Mouse (Mus musculus) small intestine, adult 2 months (tissue): ENCODE data around the gene Lexm. TPM values are rescaled to one million over a fixed set of nuclear protein-coding genes. Genes with fewer than 3 reads are reported as not detected.

Experiments
- H3K27ac ChIP-seq: fragments of 200-500 bp; 2 replicates; pipeline ENCODE4 v1.5.1; 2012; ENCODE audit warnings: low read depth, low read length, control low read depth, inconsistent platforms; ENCODE audit not compliant: insufficient read depth
- H3K27me3 ChIP-seq: fragments of 200-500 bp; 2 replicates; pipeline ENCODE4 v1.6.1; 2012; ENCODE audit warnings: mild to moderate bottlenecking, moderate library complexity, low read length, inconsistent platforms; ENCODE audit not compliant: control insufficient read depth, insufficient read depth
- H3K36me3 ChIP-seq: fragments of 200-500 bp; 2 replicates; pipeline ENCODE4 v1.6.1; 2012; ENCODE audit warnings: mild to moderate bottlenecking, low read length, control low read depth, inconsistent platforms; ENCODE audit not compliant: control insufficient read depth, insufficient read depth
- H3K4me1 ChIP-seq: fragments of 200-500 bp; 2 replicates; pipeline ENCODE4 v1.6.1; 2012; ENCODE audit warnings: low read length, inconsistent platforms, mixed read lengths; ENCODE audit not compliant: control insufficient read depth, insufficient read depth, insufficient read length
- H3K4me3 ChIP-seq: fragments of 200-500 bp; 2 replicates; pipeline ENCODE4 v1.5.1; 2012; ENCODE audit warnings: low read depth, mild to moderate bottlenecking, control low read depth, inconsistent platforms, low read length, moderate library complexity
- CTCF ChIP-seq: fragments of 200-500 bp; IDR thresholded peaks from 2 replicates; pipeline ENCODE4 v1.5.1; 2012; ENCODE audit warnings: low read depth, mild to moderate bottlenecking, control low read depth, inconsistent platforms, low read length, moderate library complexity, mixed read lengths; ENCODE audit not compliant: insufficient replicate concordance, insufficient read length; ENCODE audit errors: extremely low read depth
- POLR2A ChIP-seq: fragments of 200-500 bp; IDR thresholded peaks from 2 replicates; pipeline ENCODE4 v1.6.1; 2012; ENCODE audit warnings: low read depth, mild to moderate bottlenecking, control low read depth, inconsistent platforms, low read length, moderate library complexity
- WGBS: fragments of 180-500 bp; shearing (Covaris S2); methylation state at CpG from one replicate; pipeline ENCODE4 v1.1.7; 2018; 5-methylcytosine and 5-hydroxymethylcytosine counted together
- polyA plus RNA-seq: library from polyadenylated mRNA; depleted of rRNA; stranded (reverse); fragments of >200 nt; gene quantifications from 2 replicates; pipeline ENCODE4 v1.2.3, GENCODE M21; 2012

Lexm gene
- polyA plus RNA-seq, 1 experiment: not detected

- Histone ChIP-seq H3K4me1 (peaks cover 6% of the 10 kb centered on the region; the same call in 1 of the 2 replicates), H3K27me3 (no peaks in the 10 kb centered on the region), H3K36me3 (peaks cover 4% of the 10 kb centered on the region; the same call in 1 of the 2 replicates), H3K4me3 (no peak overlapping the region), H3K27ac (no peak overlapping the region)
- WGBS: 93% methylated on average over 15 of the region's 15 CpGs
- TF ChIP-seq POLR2A (no peak), CTCF (no peak)
Measured at GRCm38 (mm10) chr4:106653051-106653450, 36.0 kb upstream of the Lexm start.

DNA sequence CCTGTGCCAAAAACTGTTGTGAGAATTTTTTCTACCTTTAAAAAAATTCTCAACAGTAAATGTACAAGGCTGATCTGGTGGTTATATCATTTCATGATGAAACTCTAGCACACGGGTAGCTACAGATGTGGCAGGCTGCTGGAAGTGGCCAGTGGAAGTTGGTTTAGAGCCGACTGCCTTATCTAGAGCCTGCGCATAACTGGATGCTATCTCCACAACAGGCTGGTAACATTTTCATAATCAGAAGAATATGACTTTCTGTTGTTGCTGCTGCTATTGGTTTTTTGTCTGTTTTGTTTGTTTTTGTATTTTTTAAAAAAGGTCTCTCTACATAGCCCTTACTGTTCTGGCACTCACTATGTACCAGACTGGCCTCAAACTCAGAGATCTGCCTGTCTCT is 35.5 kb upstream of the Lexm start:
- peaks cover 6% of the 10 kb centered on the region; the same call in 1 of the 2 replicates for H3K4me1 ChIP-seq
- H3K4me3 ChIP-seq: no peak overlapping the region
- H3K36me3 ChIP-seq: peaks cover 3% of the 10 kb centered on the region; the same call in 1 of the 2 replicates
- no peak overlapping the region for H3K27ac ChIP-seq
- no peak for TF ChIP-seq POLR2A
- TF ChIP-seq CTCF: no peak
- H3K27me3 ChIP-seq: no peaks in the 10 kb centered on the region
- WGBS: 93% methylated on average over 3 of the region's 3 CpGs

GRCm38 (mm10) chr4:106650833-106651527 is 33.9 kb upstream of the Lexm start, which contains the start of gene Pars2:
Pars2 (plus strand) TSS chr4:106651069.
- Histone ChIP-seq H3K36me3 (peaks cover 3% of the 10 kb centered on the region; the same call in 1 of the 2 replicates), H3K4me3 (peak within 1 kb of the TSS; percentile 95), H3K27me3 (no peaks in the 10 kb centered on the region), H3K4me1 (peaks cover 6% of the 10 kb centered on the region; the same call in 1 of the 2 replicates), H3K27ac (peak within 1 kb of the TSS; percentile 34; the same call in 1 of the 2 replicates)
- under 1% methylated on average over 40 of the region's 40 CpGs for WGBS
- TF ChIP-seq CTCF (no peak), POLR2A (peak; percentile 61)

- H3K4me1 ChIP-seq: peaks cover 13% of the 10 kb centered on the region
- no peak overlapping the region for H3K27ac ChIP-seq
- WGBS: 90% methylated on average over 6 of the region's 6 CpGs
- no peaks in the 10 kb centered on the region for H3K36me3 ChIP-seq
- H3K4me3 ChIP-seq: no peak overlapping the region
- TF ChIP-seq CTCF (no peak), POLR2A (no peak)
- no peaks in the 10 kb centered on the region for H3K27me3 ChIP-seq
Measured at GRCm38 (mm10) chr4:106647137-106647536, 30.1 kb upstream of the Lexm start.

DNA sequence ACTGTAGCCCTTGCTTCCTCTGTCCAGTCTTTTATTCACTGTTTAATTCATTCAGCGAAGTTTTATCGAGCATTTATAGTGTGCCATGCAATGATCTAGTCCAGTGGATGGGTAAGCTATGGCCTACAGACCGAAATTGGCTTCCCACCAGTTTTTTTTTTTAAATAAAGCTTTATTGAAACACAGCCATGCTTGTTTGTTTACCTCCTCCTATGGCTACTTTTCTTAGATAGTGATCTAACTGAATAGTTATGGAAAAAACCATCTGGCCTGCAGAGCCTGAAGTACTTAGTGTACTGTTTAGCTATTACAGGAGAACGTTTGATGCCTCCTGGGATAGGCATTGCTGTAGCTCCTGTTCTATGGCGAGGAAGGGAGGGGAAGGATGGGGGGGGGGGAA is 28.8 kb upstream of the Lexm start:
- TF ChIP-seq CTCF (no peak), POLR2A (no peak)
- H3K36me3 ChIP-seq: 0 out of 2 replicates have a peak, but pooled peaks cover 2% of the 10 kb centered on the region
- no peak overlapping the region for H3K4me3 ChIP-seq
- H3K27ac ChIP-seq: no peak overlapping the region
- 80% methylated on average over 5 of the region's 5 CpGs for WGBS
- peaks cover 8% of the 10 kb centered on the region; the same call in 1 of the 2 replicates for H3K4me1 ChIP-seq
- H3K27me3 ChIP-seq: no peaks in the 10 kb centered on the region

DNA sequence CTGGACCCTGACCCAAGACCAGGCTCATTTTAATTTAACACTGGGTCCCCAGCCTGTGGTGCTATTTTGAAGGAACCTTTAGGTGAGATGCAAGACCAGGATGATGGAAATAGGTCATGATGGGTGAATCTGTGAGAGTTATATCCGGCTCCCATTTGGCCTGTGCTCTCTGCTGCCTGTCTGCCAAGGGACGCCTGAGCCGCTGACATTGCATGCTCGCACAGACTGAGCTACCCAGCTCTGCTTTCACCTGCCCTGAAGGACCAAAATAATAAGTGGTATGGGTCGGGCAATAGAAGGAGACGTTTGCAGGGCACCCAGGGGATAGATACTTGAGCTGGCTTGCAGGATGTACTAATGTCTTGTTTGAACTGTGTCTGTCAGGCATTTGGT is 27.2 kb upstream of the Lexm start:
- Histone ChIP-seq H3K27me3 (no peaks in the 10 kb centered on the region), H3K4me3 (no peak overlapping the region), H3K36me3 (peaks cover 11% of the 10 kb centered on the region), H3K4me1 (peaks cover 8% of the 10 kb centered on the region; the same call in 1 of the 2 replicates), H3K27ac (no peak overlapping the region)
- TF ChIP-seq CTCF (no peak), POLR2A (no peak)
- 54% methylated on average over 6 of the region's 6 CpGs for WGBS

DNA sequence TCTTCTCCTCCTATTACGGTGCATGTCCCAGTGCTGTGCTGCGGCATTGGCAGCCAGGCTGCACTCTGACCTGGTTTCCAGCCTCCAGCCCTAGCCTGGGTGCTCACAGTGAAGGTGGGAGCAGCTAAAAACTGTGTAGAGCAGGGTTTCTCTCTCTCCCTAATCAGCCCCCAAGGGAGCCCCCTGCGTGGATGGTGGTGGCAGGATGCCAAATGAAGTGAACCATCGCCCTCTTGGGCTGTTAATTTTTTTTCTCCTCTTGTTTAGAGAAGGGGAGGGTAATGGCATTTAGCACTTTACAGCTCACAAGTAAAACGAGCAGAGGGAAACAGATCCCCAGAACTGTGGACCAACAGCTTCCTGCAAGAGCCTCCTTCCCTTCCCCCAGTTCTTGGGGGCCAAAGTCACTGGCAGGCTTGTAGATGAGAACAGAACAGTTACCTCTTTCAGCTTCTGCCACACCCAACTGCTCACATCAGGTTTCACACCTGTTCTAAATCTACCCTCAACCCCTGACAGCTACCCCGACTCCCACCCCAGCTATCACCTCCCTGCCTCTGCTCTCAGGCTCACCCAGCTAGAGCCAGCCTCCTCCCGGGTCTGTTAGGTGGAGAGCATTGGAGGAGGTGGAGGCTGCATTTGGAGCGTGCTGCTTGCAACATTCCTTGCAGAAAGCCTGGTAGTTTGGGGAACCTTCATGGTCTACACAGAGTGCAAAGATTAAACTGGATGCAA is 26.6 kb upstream of the Lexm start:
- no peak overlapping the region for H3K4me3 ChIP-seq
- WGBS: 8% methylated on average over 8 of the region's 8 CpGs
- TF ChIP-seq CTCF: no peak
- no peak for TF ChIP-seq POLR2A
- H3K27ac ChIP-seq: no peak overlapping the region
- H3K36me3 ChIP-seq: peaks cover 16% of the 10 kb centered on the region
- no peaks in the 10 kb centered on the region for H3K27me3 ChIP-seq
- H3K4me1 ChIP-seq: peaks cover 8% of the 10 kb centered on the region; the same call in 1 of the 2 replicates
